Mouse (Mus musculus) right cerebral cortex, adult 18-20 months (tissue): ENCODE measurements around the gene Dgkg.

Experiments
- DNase-seq: peaks from one replicate; pipeline ENCODE4 v3.0.0; 2022; ENCODE audit warnings: mixed read lengths

Gene Dgkg

GRCm38 (mm10) chr16:22493396-22493795, 163.6 kb downstream of the Dgkg start:
- peak; percentile 49 for DNase-seq

GRCm38 (mm10) chr16:22491446-22492166, 165.4 kb downstream of the Dgkg start:
- peak; percentile 69 for DNase-seq

GRCm38 (mm10) chr16:22483900-22484299, 173.1 kb downstream of the Dgkg start:
- DNase-seq, result peak; percentile 63

- no peak for DNase-seq
Observed at GRCm38 (mm10) chr16:22479322-22479721, 177.7 kb downstream of the Dgkg start.

GRCm38 (mm10) chr16:22471728-22472127, 185.3 kb downstream of the Dgkg start:
- DNase-seq, result no peak

- DNase-seq, result no peak
Observed at GRCm38 (mm10) chr16:22469385-22469784, 187.6 kb downstream of the Dgkg start.

- DNase-seq, result no peak
Observed at GRCm38 (mm10) chr16:22467111-22467510, 189.9 kb downstream of the Dgkg start.

GRCm38 (mm10) chr16:22466381-22466780, 190.6 kb downstream of the Dgkg start:
- DNase-seq, result no peak

GRCm38 (mm10) chr16:22462220-22462619, 194.8 kb downstream of the Dgkg start:
- peak; percentile 45 for DNase-seq

GRCm38 (mm10) chr16:22461728-22462127, 195.3 kb downstream of the Dgkg start:
- no peak for DNase-seq

- DNase-seq, result no peak
Observed at GRCm38 (mm10) chr16:22460960-22461359, 196.1 kb downstream of the Dgkg start.

- DNase-seq, result no peak
Observed at GRCm38 (mm10) chr16:22452082-22452481, 204.9 kb downstream of the Dgkg start.

- no peak for DNase-seq
Observed at GRCm38 (mm10) chr16:22448093-22448492, 208.9 kb downstream of the Dgkg start.

GRCm38 (mm10) chr16:22444786-22445185, 212.2 kb downstream of the Dgkg start:
- no peak for DNase-seq

- no peak for DNase-seq
Observed at GRCm38 (mm10) chr16:22442202-22442601, 214.8 kb downstream of the Dgkg start.

- no peak for DNase-seq
Observed at GRCm38 (mm10) chr16:22441317-22441716, 215.7 kb downstream of the Dgkg start.

- DNase-seq, result peak; percentile 71
Observed at GRCm38 (mm10) chr16:22440269-22440668, 216.8 kb downstream of the Dgkg start.

- DNase-seq, result peak; percentile 100
Observed at GRCm38 (mm10) chr16:22439499-22440177, 217.4 kb downstream of the Dgkg start, which contains the start of gene Etv5. Etv5 (minus strand) TSS chr16:22439719.

GRCm38 (mm10) chr16:22438441-22439373, 218.3 kb downstream of the Dgkg start:
- DNase-seq, result peak; percentile 83

GRCm38 (mm10) chr16:22436106-22436505, 220.9 kb downstream of the Dgkg start:
- no peak for DNase-seq

- peak; percentile 38 for DNase-seq
Observed at GRCm38 (mm10) chr16:22434530-22434929, 222.5 kb downstream of the Dgkg start.

- no peak for DNase-seq
Observed at GRCm38 (mm10) chr16:22433944-22434343, 223.1 kb downstream of the Dgkg start.

GRCm38 (mm10) chr16:22431773-22432172, 225.2 kb downstream of the Dgkg start:
- no peak for DNase-seq
